Comparison of ENCODE assay signal across 1 mouse cellular context in the genomic region with DNA sequence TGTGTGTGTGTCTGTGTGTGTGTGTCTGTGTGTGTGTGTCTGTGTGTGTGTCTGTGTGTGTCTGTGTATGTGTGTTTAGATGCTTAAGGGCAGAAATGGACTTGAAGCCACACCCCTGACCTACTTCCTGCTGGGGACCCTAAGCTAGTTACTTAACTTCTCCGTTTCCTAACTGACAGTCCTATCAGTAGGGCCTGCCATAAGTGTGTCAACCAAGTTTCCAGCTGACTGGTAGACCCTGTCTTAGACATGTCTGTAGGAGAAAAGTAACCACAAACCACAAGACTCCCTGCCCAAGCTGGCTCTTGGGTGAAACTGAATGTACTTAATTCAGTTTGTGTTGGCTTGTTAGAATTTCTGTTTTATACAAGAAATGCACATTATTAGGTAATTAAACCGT.
TF ChIP-seq lines count a peak whose summit lies in the region.

No protein-coding gene starts in this region.

TF ChIP-seq in MEL, 35 proteins besides CTCF, POLR2A, EP300 and RAD21 (continued from another document):
- TF ChIP-seq RCOR1 (IDR thresholded peaks at IDR 0.05; ENCODE audit: low read depth, low read length) (peak; percentile 40; the same call in 1 of the 2 replicates), BHLHE40 (IDR thresholded peaks at IDR 0.05; ENCODE audit: borderline replicate concordance, low read depth, low read length) (peak; percentile 24; the same call in 1 of the 2 replicates), POLR2AphosphoS5 (IDR thresholded peaks at IDR 0.05; ENCODE audit: borderline replicate concordance, low read depth, low read length) (no peak), USF2 (IDR thresholded peaks at IDR 0.05; ENCODE audit: borderline replicate concordance in 1 of 2, insufficient read depth in 1 of 2, low read depth in 1 of 2, low read length in 2 of 2) (no peak), ETS1 (IDR thresholded peaks at IDR 0.05; ENCODE audit: low read depth, low read length) (peak; percentile 97), MEF2A (IDR thresholded peaks at IDR 0.05; ENCODE audit: extremely low read depth, insufficient replicate concordance, low read depth, low read length, poor library complexity, severe bottlenecking) (no peak), SMC3 (IDR thresholded peaks at IDR 0.05; ENCODE audit: low read depth, low read length) (no peak), GATA1 (IDR thresholded peaks at IDR 0.05; ENCODE audit: low read depth, low read length) (peak; percentile 41; the same call in 1 of the 2 replicates), POLR2AphosphoS2 (IDR thresholded peaks at IDR 0.05; ENCODE audit: low read length) (no peak), TBP (IDR thresholded peaks at IDR 0.05; ENCODE audit: low read depth, low read length) (no peak), MYC (IDR thresholded peaks at IDR 0.05; ENCODE audit: low read depth, low read length) (no peak), NELFE (IDR thresholded peaks at IDR 0.05; ENCODE audit: low read depth, low read length) (no peak), TCF12 (IDR thresholded peaks at IDR 0.05; ENCODE audit: low read depth, low read length) (peak; percentile 61), SIN3A (IDR thresholded peaks at IDR 0.05; ENCODE audit: low read length) (peak; percentile 86), MYB (IDR thresholded peaks at IDR 0.05; ENCODE audit: low read depth, low read length) (peak; percentile 76), MAZ (IDR thresholded peaks at IDR 0.05; ENCODE audit: low read depth, low read length) (no peak), UBTF (IDR thresholded peaks at IDR 0.05; ENCODE audit: borderline replicate concordance, insufficient read depth, low read depth, low read length) (no peak), MXI1 (IDR thresholded peaks at IDR 0.05; ENCODE audit: low read depth, low read length) (0 out of 2 replicates have a peak, but pooled peaks have one; percentile 47), ZMIZ1 (IDR thresholded peaks at IDR 0.05; ENCODE audit: low read depth, low read length) (no peak), MAFK (IDR thresholded peaks at IDR 0.05; ENCODE audit: borderline replicate concordance, low read depth, low read length) (peak; percentile 23; the same call in 1 of the 2 replicates), ELF1 (IDR thresholded peaks at IDR 0.05; ENCODE audit: low read depth, low read length) (peak; percentile 33; the same call in 1 of the 2 replicates), E2F4 (IDR thresholded peaks at IDR 0.05; ENCODE audit: borderline replicate concordance, low read depth, low read length) (no peak), HCFC1 (IDR thresholded peaks at IDR 0.05; ENCODE audit: low read depth, low read length) (0 out of 2 replicates have a peak, but pooled peaks have one; percentile 26), JUND (IDR thresholded peaks at IDR 0.05; ENCODE audit: low read depth, low read length) (no peak)
